Mouse (Mus musculus): ENCODE measurements around the gene Ggt5.

DNA sequence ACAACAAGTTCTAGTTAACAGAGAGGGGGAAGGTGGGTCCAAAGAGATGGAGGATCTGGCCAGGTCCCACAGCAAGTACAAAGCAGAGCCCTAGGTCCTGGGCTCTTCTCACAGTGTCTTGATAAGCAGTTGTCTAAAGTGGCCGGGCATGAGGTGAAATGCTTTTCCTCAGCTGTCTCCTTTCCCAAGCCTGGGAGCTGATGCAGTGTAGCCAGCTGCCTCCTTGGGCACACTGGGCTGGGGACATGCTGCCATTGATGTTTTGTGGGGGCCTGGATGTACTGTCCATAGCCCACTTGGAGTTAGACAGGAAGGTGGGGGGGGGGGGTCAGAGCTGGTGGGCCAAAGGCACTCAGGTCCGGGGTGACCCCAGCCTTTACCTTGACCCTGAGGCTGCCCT lies 37.0 kb upstream of the Ggt5 start:
- TF ChIP-seq GATA1 (IDR thresholded peaks at IDR 0.05; ENCODE audit: low read length) (no peak), TAL1 (IDR thresholded peaks at IDR 0.05; ENCODE audit: low read length) (no peak)

All from erythroblast, embryonic 14.5 days (primary cell).